Mouse (Mus musculus): ENCODE data around the gene Pomc. TPM values are rescaled to one million over a fixed set of nuclear protein-coding genes. Genes with fewer than 3 reads are reported as not detected.

The Pomc gene
- not detected in 2 replicates for polyA plus RNA-seq (2012; rRNA removed; ENCODE audit: low replicate concordance)

DNA sequence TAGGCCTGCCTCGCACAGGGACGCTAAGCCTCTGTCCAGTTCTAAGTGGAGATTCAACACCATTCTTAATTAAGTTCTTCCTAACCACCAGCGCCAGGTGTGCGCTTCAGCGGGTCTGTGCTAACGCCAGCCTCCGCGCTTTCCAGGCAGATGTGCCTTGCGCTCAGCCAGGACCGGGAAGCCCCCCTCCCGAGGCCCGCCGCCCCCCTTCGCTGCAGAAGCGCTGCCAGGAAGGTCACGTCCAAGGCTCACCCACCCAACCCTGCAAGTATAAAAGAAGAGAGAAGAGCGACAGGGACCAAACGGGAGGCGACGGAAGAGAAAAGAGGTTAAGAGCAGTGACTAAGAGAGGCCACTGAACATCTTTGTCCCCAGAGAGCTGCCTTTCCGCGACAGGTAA, at the start of gene Pomc:
Pomc (plus strand) TSS at position 301 of the 400 bp plus-strand sequence.

Other genes starting within 250 kb of the Pomc start
- gene Dnmt3a, start 148.9 kb upstream of the Pomc start, polyA plus RNA-seq (2012; rRNA removed; ENCODE audit: low replicate concordance), result 4.8 and 5.5 TPM in 2 replicates
- 12.6 and 13.4 TPM in 2 replicates for gene Efr3b, start 84.0 kb downstream of the Pomc start, polyA plus RNA-seq (2012; rRNA removed; ENCODE audit: low replicate concordance)
- gene Dnajc27, start 127.6 kb downstream of the Pomc start, polyA plus RNA-seq (2012; rRNA removed; ENCODE audit: low replicate concordance), result 1.2 and 1.9 TPM in 2 replicates
- gene Adcy3, start 178.2 kb downstream of the Pomc start, polyA plus RNA-seq (2012; rRNA removed; ENCODE audit: low replicate concordance), result 2.1 TPM in 2 replicates